Mouse (Mus musculus) liver, postnatal 0 days (tissue): ENCODE measurements at regions not wholly inside any gene's neighbourhood (a gene's known extent, or its start where the extent isn't known, plus 50 kb on each side); places are given as distances from the start of the nearest gene placed in this dataset.

Experiments
- ATAC-seq: fragments of 200-750 bp; cut with Nextera tagmentation; 2 replicates; pipeline ENCODE4 v1.8.0; 2017; ENCODE audit warnings: mild to moderate bottlenecking, moderate library complexity
- DNase-seq: peaks from one replicate; pipeline ENCODE4 v3.0.0-alpha.2; 2016
- H3K27ac ChIP-seq: fragments of 300-500 bp; sonication (generic); 2 replicates; pipeline ENCODE4 v1.5.1; 2014; ENCODE audit warnings: antibody characterized with exemption, moderate library complexity, mild to moderate bottlenecking, low read depth
- H3K27me3 ChIP-seq: fragments of 300-500 bp; sonication (generic); 2 replicates; pipeline ENCODE4 v1.6.1; 2014; ENCODE audit warnings: low read length, control low read depth, mixed read lengths; ENCODE audit not compliant: insufficient read depth
- H3K36me3 ChIP-seq: fragments of 300-500 bp; sonication (generic); replicated peaks from 2 replicates; pipeline ENCODE4 v1.6.1; 2014; ENCODE audit warnings: mild to moderate bottlenecking, control low read depth, low read length, moderate library complexity, mixed read lengths; ENCODE audit not compliant: insufficient read depth
- H3K4me1 ChIP-seq: fragments of 300-500 bp; sonication (generic); 2 replicates; pipeline ENCODE4 v1.6.1; 2014; ENCODE audit warnings: antibody characterized with exemption, mild to moderate bottlenecking, control low read depth; ENCODE audit not compliant: insufficient read depth
- H3K4me2 ChIP-seq: fragments of 300-500 bp; sonication (generic); 2 replicates; pipeline ENCODE4 v1.6.1; 2014; ENCODE audit warnings: low read depth, mild to moderate bottlenecking, low read length, moderate library complexity, mixed read lengths
- H3K4me3 ChIP-seq: fragments of 300-500 bp; sonication (generic); 2 replicates; pipeline ENCODE4 v1.5.1; 2014; ENCODE audit warnings: low read depth, low read length
- H3K9ac ChIP-seq: fragments of 300-500 bp; sonication (generic); replicated peaks from 2 replicates; pipeline ENCODE4 v1.6.1; 2014; ENCODE audit warnings: mild to moderate bottlenecking, moderate library complexity
- H3K9me3 ChIP-seq: fragments of 300-500 bp; sonication (generic); 2 replicates; pipeline ENCODE4 v1.6.1; 2016; ENCODE audit warnings: mild to moderate bottlenecking, control low read depth, low read length, mixed read lengths
- CTCF ChIP-seq: sonication (generic); IDR thresholded peaks from 2 replicates; pipeline ENCODE4 v1.5.1; 2016; ENCODE audit warnings: antibody characterized with exemption, low read depth
- EP300 ChIP-seq: IDR thresholded peaks from 2 replicates; pipeline ENCODE4 v1.6.1; 2016; ENCODE audit warnings: antibody characterized with exemption, low read depth, mild to moderate bottlenecking
- WGBS: fragments of 180-500 bp; shearing (Covaris S2); extraction: QIAGEN DNeasy Blood & Tissue Kit; methylation state at CpG from one replicate; pipeline ENCODE4 v1.1.7; 2014; ENCODE audit not compliant: insufficient replicate concordance; 5-methylcytosine and 5-hydroxymethylcytosine counted together

- no peak overlapping the region for H3K27ac ChIP-seq
- no peaks in the 10 kb centered on the region for H3K36me3 ChIP-seq
- DNase-seq (no peak), ATAC-seq (no peak)
- WGBS, result 55% methylated on average over 5 of the region's 5 CpGs
- H3K9me3 ChIP-seq, result no peaks in the 10 kb centered on the region
- H3K27me3 ChIP-seq, result no peaks in the 10 kb centered on the region
- H3K9ac ChIP-seq, result no peak overlapping the region
- no peak overlapping the region for H3K4me2 ChIP-seq
- no peak overlapping the region for H3K4me3 ChIP-seq
- no peak for TF ChIP-seq EP300
- TF ChIP-seq CTCF, result no peak
- no peaks in the 10 kb centered on the region for H3K4me1 ChIP-seq
These were observed 55.4 kb upstream of the Mgmt start for GRCm38 (mm10) chr7:136838971-136839370.

GRCm38 (mm10) chr7:136840224-136840623 is 54.2 kb upstream of the Mgmt start:
- Histone ChIP-seq H3K27ac (no peak overlapping the region), H3K4me1 (no peaks in the 10 kb centered on the region), H3K27me3 (no peaks in the 10 kb centered on the region), H3K9me3 (no peaks in the 10 kb centered on the region), H3K9ac (no peak overlapping the region), H3K4me2 (no peak overlapping the region), H3K4me3 (no peak overlapping the region), H3K36me3 (no peaks in the 10 kb centered on the region)
- TF ChIP-seq EP300, result no peak
- no peak for TF ChIP-seq CTCF
- no peak for ATAC-seq
- no peak for DNase-seq
- WGBS, result 72% methylated on average over 7 of the region's 7 CpGs

GRCm38 (mm10) chr7:136842751-136843150 is 51.7 kb upstream of the Mgmt start:
- ATAC-seq (no peak), DNase-seq (no peak)
- Histone ChIP-seq H3K9ac (no peak overlapping the region), H3K36me3 (no peaks in the 10 kb centered on the region), H3K4me3 (no peak overlapping the region), H3K9me3 (no peaks in the 10 kb centered on the region), H3K4me1 (no peaks in the 10 kb centered on the region), H3K27ac (no peak overlapping the region), H3K27me3 (no peaks in the 10 kb centered on the region), H3K4me2 (no peak overlapping the region)
- 82% methylated on average over 7 of the region's 7 CpGs for WGBS
- TF ChIP-seq EP300 (no peak), CTCF (no peak)

GRCm38 (mm10) chr7:136844282-136844681 is 50.1 kb upstream of the Mgmt start:
- no peak for TF ChIP-seq CTCF
- no peak for TF ChIP-seq EP300
- ATAC-seq (no peak), DNase-seq (no peak)
- H3K9me3 ChIP-seq, result no peaks in the 10 kb centered on the region
- no peak overlapping the region for H3K4me2 ChIP-seq
- H3K4me3 ChIP-seq, result no peak overlapping the region
- no peak overlapping the region for H3K9ac ChIP-seq
- H3K27me3 ChIP-seq, result no peaks in the 10 kb centered on the region
- H3K4me1 ChIP-seq, result no peaks in the 10 kb centered on the region
- H3K36me3 ChIP-seq, result no peaks in the 10 kb centered on the region
- H3K27ac ChIP-seq, result no peak overlapping the region
- 37% methylated on average over 5 of the region's 5 CpGs for WGBS
